Mouse (Mus musculus): ENCODE results near the gene Atg4d.
"Not testable (repeated sequence)": the region's sequence is repeated elsewhere in the genome, so short reads cannot be mapped to it uniquely, and the experiment has no call there.

The Atg4d gene

DNA sequence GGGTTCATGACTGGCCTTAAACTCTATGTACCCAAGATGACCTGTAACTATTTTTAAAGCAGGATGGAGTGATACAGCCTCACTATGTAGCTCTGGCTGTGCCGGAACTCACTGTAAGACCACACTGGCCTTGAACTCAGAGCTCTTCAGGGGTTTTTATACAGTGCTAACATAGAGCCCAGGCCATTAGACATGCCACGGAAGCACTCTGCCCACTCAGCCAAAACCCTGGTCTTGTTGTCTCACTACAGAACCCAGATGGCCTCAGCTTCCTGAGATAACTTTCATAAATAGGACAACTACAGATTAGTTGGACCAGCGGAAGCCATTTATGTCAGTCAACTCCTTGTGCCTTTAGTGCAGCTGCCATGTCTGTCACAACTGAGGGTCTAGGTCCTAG, 9.2 kb downstream of the Atg4d start:
- no peak for DNase-seq

DNA sequence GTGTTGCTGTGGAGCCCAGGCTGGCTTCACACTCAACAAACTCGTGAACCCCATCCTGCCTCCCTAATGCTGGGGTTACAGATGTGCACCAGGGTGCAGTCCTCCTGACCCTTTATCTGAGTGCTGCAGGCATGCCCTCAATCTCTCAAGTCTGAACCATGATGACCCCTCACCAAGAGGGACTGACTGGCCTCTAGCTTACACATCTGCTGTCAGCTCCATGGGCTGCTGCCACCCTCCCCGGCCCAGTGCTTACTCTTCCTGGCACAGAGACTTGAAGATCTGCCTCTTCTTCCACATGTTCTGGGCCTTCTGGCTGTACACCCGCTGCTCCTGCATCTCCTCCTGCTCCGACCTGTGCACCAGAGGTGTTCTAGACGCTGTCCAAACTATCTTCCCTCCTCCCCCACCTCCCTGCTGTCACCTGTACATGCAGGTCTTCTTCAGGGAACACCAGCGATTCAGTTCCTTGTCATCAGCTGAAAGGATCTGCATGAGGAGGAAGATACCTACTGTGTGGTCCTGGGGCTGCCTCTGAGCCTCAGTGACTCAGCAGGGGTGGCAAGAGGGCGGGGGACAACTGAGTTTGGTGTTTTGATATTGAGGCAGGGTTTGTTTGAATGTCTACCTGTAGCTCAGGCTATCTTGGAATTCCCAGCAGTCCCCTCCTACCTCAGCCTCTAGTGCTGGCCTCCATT, 10.1 kb downstream of the Atg4d start:
- DNase-seq: no peak

DNA sequence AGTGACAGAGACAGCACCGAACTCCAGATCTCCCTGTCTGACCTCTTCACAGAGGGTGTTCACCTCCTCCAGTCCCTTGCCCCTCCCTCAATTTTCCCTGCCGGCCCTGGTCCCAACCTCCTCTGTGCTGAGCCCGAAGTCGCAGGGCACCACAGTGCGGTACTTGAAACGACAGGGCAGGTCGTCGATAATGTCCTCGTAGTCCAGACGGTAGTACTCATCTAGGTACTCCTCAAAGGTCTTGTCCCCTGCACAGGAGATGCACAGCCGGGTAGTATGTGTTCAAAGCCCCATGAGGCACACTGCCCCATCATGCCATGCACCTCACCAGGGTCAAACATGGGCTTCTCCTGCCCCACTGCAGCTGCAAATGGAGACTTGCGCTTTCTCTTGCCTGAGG, 10.6 kb downstream of the Atg4d start:
- DNase-seq: no peak

- no peak for DNase-seq
Observed at GRCm38 (mm10) chr9:21276307-21276706, 11.2 kb downstream of the Atg4d start.

DNA sequence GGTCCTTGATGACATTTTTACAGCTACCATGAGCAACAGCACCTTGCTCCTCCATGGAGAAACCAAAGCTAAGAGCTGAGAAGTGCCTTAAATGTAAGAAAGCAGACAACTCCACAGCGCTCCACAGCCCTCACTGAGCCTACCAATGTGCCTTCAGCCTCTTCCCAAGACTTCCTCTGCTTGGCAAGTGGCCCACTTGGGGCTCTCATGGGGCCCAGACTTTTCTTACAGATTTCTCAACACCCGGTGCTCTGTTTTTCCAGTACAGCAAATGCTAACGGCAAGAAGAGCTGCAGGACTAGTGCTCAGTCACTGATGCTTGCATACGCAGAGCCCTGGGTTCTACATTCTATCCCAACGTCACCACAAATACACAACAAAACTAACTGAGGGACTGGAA, 12.7 kb downstream of the Atg4d start:
- DNase-seq: no peak

DNA sequence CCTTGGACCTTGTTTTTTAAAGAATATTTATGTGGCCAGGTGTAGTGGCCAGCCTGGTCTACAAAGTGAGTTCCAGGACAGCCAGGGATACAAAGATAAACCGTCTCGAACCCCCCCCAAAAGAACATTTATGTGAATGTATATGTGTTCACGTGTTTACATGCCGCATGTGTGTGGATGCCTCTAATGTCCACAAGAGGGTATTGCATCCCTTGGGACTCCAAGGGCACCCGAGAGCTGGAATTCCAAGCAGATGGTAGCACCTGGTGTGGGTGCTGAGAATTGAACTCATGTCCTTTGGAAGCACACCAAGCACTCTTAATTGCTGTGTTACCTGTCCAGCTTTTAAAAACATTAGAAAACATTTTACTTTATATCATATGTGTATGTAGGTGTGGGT, 18.5 kb downstream of the Atg4d start:
- DNase-seq: no peak

DNA sequence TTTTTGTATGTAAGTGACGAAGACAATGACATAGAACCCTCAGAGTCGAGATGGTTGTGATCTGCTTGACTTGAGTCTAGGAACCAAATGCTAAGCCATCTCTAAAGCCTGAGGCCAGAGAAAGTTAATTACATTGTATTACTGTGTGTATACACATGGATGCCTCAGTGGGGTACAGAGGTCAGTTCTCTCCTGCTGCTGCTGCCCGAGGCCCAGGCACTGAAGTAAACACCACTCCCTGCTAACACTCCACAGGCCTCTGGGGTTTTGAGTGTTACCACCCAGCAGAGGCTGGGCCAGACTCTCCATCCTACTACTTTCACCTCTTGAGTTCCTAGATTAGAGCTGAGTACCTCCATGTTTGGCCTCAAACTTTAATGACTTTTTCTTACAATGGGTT, 18.9 kb downstream of the Atg4d start:
- DNase-seq: no peak

- DNase-seq: no peak
Observed at GRCm38 (mm10) chr9:21286753-21287152, 21.7 kb downstream of the Atg4d start.

- DNase-seq: peak; percentile 99 to 100
Observed at GRCm38 (mm10) chr9:21287571-21288402, 22.7 kb downstream of the Atg4d start, which contains the start of gene Kri1. TSS of gene Kri1 (minus strand) at chr9:21287969.

DNA sequence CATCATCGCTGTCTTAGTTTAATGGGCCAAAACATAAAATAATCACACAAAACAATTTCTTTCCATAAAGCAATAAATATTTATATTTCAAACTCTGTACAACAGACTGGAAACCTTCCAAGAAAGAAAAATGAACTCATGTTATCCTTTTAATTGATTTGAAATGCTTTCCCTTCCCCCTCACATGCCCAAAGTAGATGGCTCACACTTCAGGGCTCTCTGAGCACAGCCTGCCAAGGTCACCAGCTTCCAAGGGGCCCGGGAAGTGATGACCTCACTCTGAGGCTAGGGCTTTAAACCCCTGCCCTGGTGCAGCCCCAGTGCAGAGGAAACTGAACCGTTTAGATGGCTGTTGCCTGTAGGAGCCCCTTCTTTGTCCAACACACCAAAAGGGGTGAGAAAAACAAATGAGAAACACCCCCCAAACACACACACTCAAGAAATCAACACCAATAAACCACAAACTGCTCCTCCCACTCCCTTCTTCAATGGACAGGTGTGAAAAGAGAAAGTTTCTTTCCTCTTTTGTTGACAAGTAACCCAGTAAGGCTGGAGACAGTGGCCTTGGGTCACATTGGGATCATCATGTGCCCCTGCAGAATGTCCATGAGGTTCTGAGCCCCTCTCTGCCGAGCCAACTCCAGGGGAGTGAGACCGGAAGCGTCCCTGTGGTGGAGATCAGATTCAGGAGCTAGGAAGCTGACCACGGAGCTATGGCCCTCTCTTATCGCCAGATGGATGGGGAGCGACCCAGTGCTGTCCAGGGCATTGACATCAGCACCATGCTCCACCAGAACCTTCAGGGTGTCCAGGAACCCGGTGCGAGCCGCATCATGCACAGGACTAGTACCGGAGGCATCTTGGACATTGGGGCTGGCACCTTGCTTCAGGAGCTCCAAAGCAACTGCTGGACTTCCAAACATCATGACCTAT, 23.6 kb downstream of the Atg4d start:
- peak in 1 of 2 experiments; percentile 69 for DNase-seq

- DNase-seq: no peak
Observed at GRCm38 (mm10) chr9:21289337-21289671, 24.2 kb downstream of the Atg4d start.

GRCm38 (mm10) chr9:21290589-21290988, 25.5 kb downstream of the Atg4d start:
- no peak for DNase-seq

DNA sequence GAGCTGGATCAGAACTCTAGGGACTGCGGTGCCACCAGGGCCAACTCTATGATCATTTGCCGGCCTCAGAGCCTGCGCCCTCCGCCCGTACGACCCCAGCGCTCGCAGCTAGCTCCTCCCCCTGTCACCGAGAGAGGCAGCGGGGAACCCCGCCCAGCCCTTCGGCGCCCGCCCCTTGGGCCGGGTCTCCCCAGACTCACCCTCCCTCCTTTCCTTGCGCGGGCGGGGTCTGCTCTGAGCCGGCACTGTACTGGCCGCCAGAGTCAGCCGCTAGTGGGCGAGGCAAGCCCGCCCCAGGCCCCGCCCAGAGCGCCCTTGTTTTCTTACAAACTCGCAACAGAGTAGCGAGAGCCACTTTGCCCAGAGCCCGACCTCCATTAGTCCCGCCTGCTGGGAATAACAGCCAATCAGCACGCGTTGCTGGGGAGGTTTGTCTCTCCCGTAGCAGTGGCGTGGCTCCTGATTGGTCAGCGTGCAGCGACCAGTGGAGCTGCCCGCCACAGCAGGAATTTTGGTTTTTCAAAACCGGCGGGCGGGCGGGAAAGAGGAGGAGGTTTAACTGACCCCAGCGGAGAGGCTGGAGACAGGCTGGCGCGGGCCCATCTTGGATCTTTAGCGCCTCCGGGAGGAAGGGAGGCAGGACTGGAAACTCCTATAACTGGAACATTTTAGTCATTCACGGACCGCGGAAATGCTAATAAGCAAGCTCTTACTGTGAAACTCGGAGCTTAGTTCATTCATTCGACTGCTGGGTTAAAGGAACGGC, 26.1 kb downstream of the Atg4d start, which contains the start of gene Cdkn2d:
TSS of gene Cdkn2d (minus strand) at position 386 of the 766 bp plus-strand sequence.
- DNase-seq: peak; percentile 100

GRCm38 (mm10) chr9:21291868-21292267, 26.8 kb downstream of the Atg4d start:
- not testable (repeated sequence) for DNase-seq

DNA sequence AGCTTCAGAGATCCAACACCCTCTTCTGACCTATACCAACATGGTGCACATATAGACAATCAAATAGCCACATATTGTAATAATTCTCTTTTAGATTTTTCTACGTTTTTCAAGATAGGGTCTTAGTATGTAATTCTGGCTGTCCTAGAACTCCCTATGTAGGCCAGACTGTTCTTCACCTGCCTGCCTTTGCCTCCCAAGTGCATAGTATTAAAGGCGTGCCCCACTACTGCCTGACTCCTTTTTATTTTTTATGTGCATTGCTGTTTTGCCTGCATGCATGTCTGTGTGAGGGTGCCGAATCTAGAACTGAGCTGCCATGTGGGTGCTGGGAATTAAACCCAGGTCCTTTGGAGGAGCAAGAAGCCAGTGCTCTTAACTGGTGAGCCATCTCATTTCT, 27.2 kb downstream of the Atg4d start:
- no peak for DNase-seq

DNA sequence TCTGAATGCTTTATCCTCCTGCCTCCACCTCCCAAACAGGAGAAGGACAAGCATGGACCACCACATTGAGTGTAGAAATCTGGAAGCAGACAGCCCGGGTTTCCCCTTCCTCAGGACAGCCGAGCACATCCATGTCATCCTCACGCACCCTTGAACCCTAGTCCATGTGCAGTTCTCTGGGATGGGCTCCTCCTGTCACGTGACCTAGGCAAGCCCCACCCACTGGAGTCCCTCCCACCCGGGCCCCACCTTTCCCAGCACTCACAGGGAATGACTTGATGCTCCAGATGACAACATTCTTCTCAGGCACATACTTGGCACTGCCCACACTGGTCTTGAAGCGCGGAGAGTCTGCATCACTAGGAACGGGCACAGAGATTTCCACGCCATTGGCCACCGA, 33.9 kb downstream of the Atg4d start:
- DNase-seq: no peak

DNA sequence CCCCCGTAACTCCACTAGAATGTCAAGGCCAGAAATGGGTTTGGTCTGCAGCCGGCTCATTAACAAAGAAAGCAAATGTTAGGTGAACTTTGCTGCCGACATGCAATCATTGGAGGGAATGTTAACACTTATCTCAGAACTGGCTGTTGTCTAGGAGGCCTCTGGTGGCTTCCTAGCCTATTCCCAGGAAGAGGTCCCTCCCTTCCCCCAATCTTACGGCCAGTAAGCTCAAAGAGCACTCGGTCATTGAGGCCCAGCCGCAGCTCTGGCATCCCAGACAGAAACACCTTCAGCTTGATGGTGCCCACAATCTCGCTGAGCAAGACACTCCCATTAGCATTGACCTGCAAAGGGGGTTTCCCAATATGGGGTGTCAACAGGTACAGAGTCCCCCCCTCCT, 40.0 kb downstream of the Atg4d start:
- no peak for DNase-seq

GRCm38 (mm10) chr9:21309150-21309741, 44.2 kb downstream of the Atg4d start:
- no peak for DNase-seq

- no peak for DNase-seq
Observed at GRCm38 (mm10) chr9:21311695-21312094, 46.6 kb downstream of the Atg4d start.

DNA sequence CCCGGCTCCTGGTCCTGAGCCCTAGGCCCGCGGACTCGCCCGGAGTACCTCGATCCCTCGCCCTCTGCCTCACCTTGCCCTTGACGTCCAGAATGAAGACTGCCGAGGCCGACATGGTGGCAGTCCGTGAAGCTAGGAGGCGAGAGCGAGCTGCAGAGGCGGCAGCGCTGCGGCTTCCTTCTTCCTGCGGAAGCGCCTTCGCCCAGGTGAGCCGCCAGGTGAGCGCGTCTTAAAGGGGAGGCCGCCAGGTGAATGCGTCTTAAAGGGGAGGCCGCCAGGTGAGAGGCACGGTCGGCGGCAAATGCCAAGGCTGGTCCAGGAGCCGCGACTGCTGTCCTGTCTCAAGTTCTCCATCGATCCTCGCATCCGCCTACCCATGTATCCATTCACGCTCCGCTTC, 47.0 kb downstream of the Atg4d start, which contains the start of gene Ap1m2:
TSS of gene Ap1m2 (minus strand) at position 204 of the 400 bp plus-strand sequence.
- no peak for DNase-seq

DNA sequence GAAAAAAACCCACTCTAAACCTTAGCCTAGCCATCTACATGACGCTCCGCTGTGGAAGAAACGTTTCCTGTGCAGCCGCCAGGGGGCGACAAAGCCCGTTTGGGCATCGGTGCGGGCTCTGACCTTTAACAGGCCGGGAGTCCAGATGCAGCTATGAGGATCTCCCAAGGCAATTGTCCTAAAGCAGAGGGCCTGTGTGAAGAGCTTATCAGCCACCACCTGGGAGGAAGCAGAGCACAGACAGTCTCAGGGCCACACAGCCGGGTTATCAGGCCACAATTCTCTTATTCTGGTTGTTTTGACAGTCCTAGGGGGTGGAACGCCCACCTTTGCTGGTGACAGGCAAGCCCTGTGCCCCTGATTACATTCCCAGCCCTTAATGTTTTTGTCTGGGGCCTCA, 48.3 kb downstream of the Atg4d start:
- peak; percentile 76 to 77 for DNase-seq

Measured in thymus, adult 18-20 months (tissue).